ENCODE assay signal across 10 mouse cellular contexts in the genomic region with DNA sequence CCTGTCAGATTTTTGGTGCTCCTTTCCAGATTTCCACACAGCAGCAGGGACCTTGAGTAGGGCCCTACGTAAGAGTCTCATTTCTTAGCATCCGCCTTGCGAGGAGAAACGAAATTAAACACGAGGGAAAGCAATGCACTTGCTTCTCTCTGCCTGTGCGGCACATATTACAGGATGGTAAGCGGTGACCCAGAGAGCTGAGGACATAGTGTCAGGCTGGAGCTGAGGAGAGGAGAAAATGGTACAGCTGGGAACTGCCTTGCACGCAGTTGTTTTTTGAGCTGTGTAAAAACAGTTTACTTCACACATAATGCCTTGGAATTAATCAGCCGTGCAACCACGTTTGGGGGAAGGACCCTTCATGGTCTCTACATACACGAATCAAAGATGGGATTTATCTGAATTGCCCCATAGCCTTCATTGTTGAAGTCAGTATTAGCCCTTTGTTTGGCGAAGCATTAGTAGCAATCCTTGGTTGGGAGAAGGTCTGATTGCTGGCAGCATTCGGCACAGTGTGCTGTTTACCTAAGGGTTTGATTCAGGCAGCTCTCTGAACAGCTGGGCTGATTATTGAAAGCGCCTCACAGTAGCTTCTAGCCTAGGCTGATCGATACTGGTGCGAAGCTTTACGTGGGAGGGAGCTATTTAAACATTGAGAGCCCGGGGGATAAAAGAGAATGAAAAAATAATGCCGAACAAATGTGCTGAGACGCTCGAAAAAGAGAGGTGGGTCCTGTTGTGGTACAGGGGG.
DNase-seq lines count a peak whose midpoint lies in the region; ATAC-seq and TF ChIP-seq lines count a peak whose summit lies in the region.
"Had no signal": no experiment of that assay in that cellular context is flagged by ENCODE, and none has a peak within 500 bp of the region (broad histone marks: within the 10 kb centered on the region; RNA-seq: fewer than 3 reads in every experiment).

No protein-coding gene starts in this region.

- TF ChIP-seq POLR2A in heart, adult 2 months (IDR thresholded peaks at IDR 0.05; ENCODE audit: insufficient read depth, low read depth, low read length) = no peak
- TF ChIP-seq POLR2A in lung, adult 2 months (IDR thresholded peaks at IDR 0.05; ENCODE audit: borderline replicate concordance, extremely low read depth, low read depth, low read length) = no peak

- H3K79me2 ChIP-seq in heart, adult 2 months (replicated peaks; ENCODE audit: control insufficient read depth, insufficient read depth, low read length) = no peaks in the 10 kb centered on the region

- intact Hi-C loops in heart, adult 2 months (cut with DNase I) = no loop called here

- H3K4me3 ChIP-seq in heart, adult 2 months = no peak overlapping the region
- no peak overlapping the region for H3K4me3 ChIP-seq in lung, embryonic 16.5 days (ENCODE audit: low read length)
- no peak overlapping the region for H3K4me3 ChIP-seq in lung, adult 2 months (replicated peaks; ENCODE audit: extremely low read depth, low read depth, low read length)
- no peak overlapping the region for H3K4me3 ChIP-seq in liver, postnatal 0 days (ENCODE audit: low read depth, low read length)
- 0 out of 2 replicates have a peak overlapping the region, but pooled peaks have one; percentile 1 for H3K4me3 ChIP-seq in stomach, embryonic 15.5 days (replicated peaks)

- peak; percentile 66 for DNase-seq in heart, adult 11 months
- DNase-seq in heart, adult 2 months = no peak
- DNase-seq in lung, adult 2 months = no peak
- no peak for DNase-seq in liver, postnatal 0 days
- no peak for DNase-seq in frontal cortex, postnatal 14 days (ENCODE audit: low spot score in 2 of 2)
- no peak for DNase-seq in cerebellum, adult 11 months
- DNase-seq: lung, adult 18-20 months had no signal

- peak overlapping the region; percentile 18; the same call in 1 of the 2 replicates for H3K4me2 ChIP-seq in lung, embryonic 16.5 days (ENCODE audit: low read depth, low read length)
- H3K4me2 ChIP-seq in liver, postnatal 0 days (ENCODE audit: low read depth, low read length) = peak overlapping the region; percentile 46
- H3K4me2 ChIP-seq in stomach, embryonic 15.5 days = peak overlapping the region; percentile 32

- TF ChIP-seq CTCF in heart, adult 2 months (IDR thresholded peaks at IDR 0.05) = no peak
- TF ChIP-seq CTCF in lung, adult 2 months (IDR thresholded peaks at IDR 0.05; ENCODE audit: insufficient read depth, low read length) = no peak
- TF ChIP-seq CTCF in liver, postnatal 0 days (IDR thresholded peaks at IDR 0.05; ENCODE audit: low read depth) = no peak

- no peak overlapping the region for H3K9ac ChIP-seq in heart, adult 2 months (ENCODE audit: low read depth, low read length)
- H3K9ac ChIP-seq in lung, embryonic 16.5 days (ENCODE audit: low read length) = no peak overlapping the region
- H3K9ac ChIP-seq in liver, postnatal 0 days (replicated peaks) = no peak overlapping the region
- H3K9ac ChIP-seq in stomach, embryonic 15.5 days = no peak overlapping the region

- no peaks in the 10 kb centered on the region for H3K36me3 ChIP-seq in heart, adult 2 months (ENCODE audit: control insufficient read depth, insufficient read depth, low read length)
- H3K36me3 ChIP-seq in lung, embryonic 16.5 days (ENCODE audit: control insufficient read depth, insufficient read depth, low read length) = no peaks in the 10 kb centered on the region
- no peaks in the 10 kb centered on the region for H3K36me3 ChIP-seq in liver, postnatal 0 days (replicated peaks; ENCODE audit: insufficient read depth, low read length)
- H3K36me3 ChIP-seq in stomach, embryonic 15.5 days = no peaks in the 10 kb centered on the region

- no peaks in the 10 kb centered on the region for H3K9me3 ChIP-seq in lung, embryonic 16.5 days (ENCODE audit: control insufficient read depth, low read length)
- no peaks in the 10 kb centered on the region for H3K9me3 ChIP-seq in liver, postnatal 0 days (ENCODE audit: low read length)
- no peaks in the 10 kb centered on the region for H3K9me3 ChIP-seq in stomach, embryonic 15.5 days

- H3K27me3 ChIP-seq in heart, adult 2 months (ENCODE audit: control insufficient read depth, insufficient read depth, low read length) = no peaks in the 10 kb centered on the region
- H3K27me3 ChIP-seq in lung, embryonic 16.5 days (ENCODE audit: control insufficient read depth, insufficient read depth, low read depth, low read length) = no peaks in the 10 kb centered on the region
- no peaks in the 10 kb centered on the region for H3K27me3 ChIP-seq in liver, postnatal 0 days (ENCODE audit: insufficient read depth, low read length)
- no peaks in the 10 kb centered on the region for H3K27me3 ChIP-seq in stomach, embryonic 15.5 days (replicated peaks)
- H3K27me3 ChIP-seq: Patski had no signal

- no peak overlapping the region for H3K27ac ChIP-seq in heart, adult 2 months
- H3K27ac ChIP-seq in lung, embryonic 16.5 days (ENCODE audit: low read length) = no peak overlapping the region
- H3K27ac ChIP-seq in liver, postnatal 0 days (ENCODE audit: low read depth) = no peak overlapping the region
- H3K27ac ChIP-seq in stomach, embryonic 15.5 days = no peak overlapping the region

- peak; percentile 62; the same call in 1 of the 2 replicates for ATAC-seq in lung, embryonic 16.5 days (ENCODE audit: low read depth)
- ATAC-seq in liver, postnatal 0 days = peak; percentile 70
- ATAC-seq in stomach, embryonic 15.5 days (ENCODE audit: insufficient read depth, low FRiP score, low read depth) = peak; percentile 56; the same call in 1 of the 2 replicates
- ATAC-seq: Patski had no signal

- TF ChIP-seq EP300 in heart, adult 2 months (IDR thresholded peaks at IDR 0.05; ENCODE audit: insufficient read depth, low read depth, low read length) = no peak
- TF ChIP-seq EP300 in liver, postnatal 0 days (IDR thresholded peaks at IDR 0.05; ENCODE audit: low read depth) = no peak

- WGBS in heart, adult 2 months = 90% methylated on average over 21 of the region's 21 CpGs
- 45% methylated on average over 21 of the region's 21 CpGs for WGBS in lung, embryonic 16.5 days
- 67% methylated on average over 21 of the region's 21 CpGs for WGBS in lung, adult 2 months
- WGBS in liver, postnatal 0 days (ENCODE audit: insufficient replicate concordance) = 66% methylated on average over 21 of the region's 21 CpGs
- 43% methylated on average over 21 of the region's 21 CpGs for WGBS in stomach, embryonic 15.5 days

- no peaks in the 10 kb centered on the region for H3K4me1 ChIP-seq in heart, adult 2 months (ENCODE audit: control insufficient read depth, insufficient read depth, low read length)
- peaks cover 11% of the 10 kb centered on the region for H3K4me1 ChIP-seq in lung, embryonic 16.5 days (replicated peaks; ENCODE audit: control insufficient read depth, insufficient read depth, low read length)
- H3K4me1 ChIP-seq in lung, adult 2 months (ENCODE audit: control insufficient read depth, insufficient read depth, low read length) = no peaks in the 10 kb centered on the region
- H3K4me1 ChIP-seq in liver, postnatal 0 days (ENCODE audit: insufficient read depth) = 0 out of 2 replicates have a peak, but pooled peaks cover 4% of the 10 kb centered on the region
- H3K4me1 ChIP-seq in stomach, embryonic 15.5 days = 0 out of 2 replicates have a peak, but pooled peaks cover 9% of the 10 kb centered on the region
